Mouse (Mus musculus) hindbrain, postnatal 0 days (tissue): ENCODE results near the gene Pgap3. TPM values are rescaled to one million over a fixed set of nuclear protein-coding genes. Genes with fewer than 3 reads are reported as not detected.

ENCODE experiments used
- ATAC-seq: fragments of 200-750 bp; cut with Nextera tagmentation; 2 replicates; pipeline ENCODE4 v1.8.0; 2017; ENCODE audit warnings: mild to moderate bottlenecking, moderate TSS enrichment, moderate library complexity
- DNase-seq: peaks from one replicate; pipeline ENCODE4 v3.0.0-alpha.2; 2015; ENCODE audit warnings: low spot score
- H3K27ac ChIP-seq: fragments of 300-500 bp; sonication (generic); 2 replicates; pipeline ENCODE4 v1.5.1; 2014; ENCODE audit warnings: mild to moderate bottlenecking
- H3K27me3 ChIP-seq: fragments of 300-500 bp; sonication (generic); 2 replicates; pipeline ENCODE4 v1.6.1; 2014; ENCODE audit warnings: low read length, mixed read lengths; ENCODE audit not compliant: insufficient read depth
- H3K36me3 ChIP-seq: fragments of 300-500 bp; sonication (generic); 2 replicates; pipeline ENCODE4 v1.6.1; 2014; ENCODE audit warnings: low read length, mixed read lengths; ENCODE audit not compliant: insufficient read depth
- H3K4me1 ChIP-seq: fragments of 300-500 bp; sonication (generic); 2 replicates; pipeline ENCODE4 v1.6.1; 2014; ENCODE audit warnings: antibody characterized with exemption, low read length, mixed read lengths; ENCODE audit not compliant: insufficient read depth
- H3K4me2 ChIP-seq: fragments of 300-500 bp; sonication (generic); 2 replicates; pipeline ENCODE4 v1.6.1; 2014; ENCODE audit warnings: low read depth, mild to moderate bottlenecking, low read length, moderate library complexity, mixed read lengths
- H3K4me3 ChIP-seq: fragments of 300-500 bp; sonication (generic); 2 replicates; pipeline ENCODE4 v1.5.1; 2014; ENCODE audit warnings: low read length
- H3K9ac ChIP-seq: fragments of 300-500 bp; sonication (generic); replicated peaks from 2 replicates; pipeline ENCODE4 v1.6.1; 2014; ENCODE audit warnings: mild to moderate bottlenecking, low read length, moderate library complexity, mixed read lengths
- H3K9me3 ChIP-seq: fragments of 300-500 bp; sonication (generic); 2 replicates; pipeline ENCODE4 v1.6.1; 2016; ENCODE audit warnings: low read length, mixed read lengths
- CTCF ChIP-seq: IDR thresholded peaks from 2 replicates; pipeline ENCODE4 v1.5.1; 2016; ENCODE audit warnings: antibody characterized with exemption, control low read depth, low read depth
- WGBS: fragments of 180-500 bp; shearing (Covaris S2); extraction: QIAGEN DNeasy Blood & Tissue Kit; methylation state at CpG from one replicate; pipeline ENCODE4 v1.1.7; 2014; 5-methylcytosine and 5-hydroxymethylcytosine counted together
- polyA plus RNA-seq: library from polyadenylated mRNA; unstranded; fragments of >200 nt; fragmentation: Nextera tagmentation; extraction: Ambion mirVana; gene quantifications from 2 replicates; pipeline ENCODE4 v1.2.1, GENCODE M21; 2015
- total RNA-seq: library from RNA; depleted of rRNA; stranded (reverse); fragments of >200 nt; gene quantifications from 2 replicates; pipeline ENCODE4 v1.2.3, GENCODE M21; 2014

The Pgap3 gene
- total and polyA plus RNA-seq, 2 experiments from 2014 or later = 9.2 to 12.0 TPM

- no peaks in the 10 kb centered on the region for H3K4me1 ChIP-seq
- H3K4me3 ChIP-seq = peak overlapping the region; percentile 63
- ATAC-seq (no peak), DNase-seq (no peak)
- no peak for TF ChIP-seq CTCF
- WGBS = 17% methylated on average over 7 of the region's 7 CpGs
- 0 out of 2 replicates have a peak overlapping the region, but pooled peaks have one; percentile 82 for H3K27ac ChIP-seq
- peaks cover 5% of the 10 kb centered on the region for H3K27me3 ChIP-seq
- H3K9me3 ChIP-seq = no peaks in the 10 kb centered on the region
- H3K9ac ChIP-seq = no peak overlapping the region; the same call in 1 of the 2 replicates
- no peaks in the 10 kb centered on the region for H3K36me3 ChIP-seq
- H3K4me2 ChIP-seq = peak overlapping the region; percentile 93
Observed at GRCm38 (mm10) chr11:98413731-98414130, 13.4 kb upstream of the Pgap3 start.

DNA sequence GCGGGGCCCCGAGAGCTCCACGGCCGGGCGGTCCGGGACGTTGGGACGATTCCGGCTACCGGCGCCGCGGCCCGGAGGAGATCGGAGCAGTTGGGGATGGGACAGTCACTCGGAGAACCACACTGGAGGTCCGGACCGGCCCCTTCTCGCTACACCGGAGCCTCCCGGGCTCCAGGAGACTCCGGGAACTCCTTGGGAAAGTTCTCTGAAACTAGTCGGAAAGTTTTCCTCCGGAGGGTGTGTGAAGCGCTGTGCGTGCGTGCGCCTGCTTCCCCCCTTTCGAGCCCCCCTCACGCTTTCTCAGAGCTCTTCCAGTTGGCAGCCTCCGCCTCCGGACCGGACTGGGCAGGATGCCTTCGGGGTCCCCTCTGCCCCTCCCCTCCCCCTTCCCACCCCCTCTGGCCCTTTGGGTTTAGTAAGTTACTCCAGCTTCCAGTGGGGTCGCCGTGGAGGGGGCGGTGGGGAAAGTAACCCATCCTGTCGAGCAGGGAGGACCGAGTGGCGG, 12.6 kb upstream of the Pgap3 start:
- H3K27ac ChIP-seq = peak overlapping the region; percentile 82
- peak overlapping the region; percentile 93 for H3K4me2 ChIP-seq
- no peaks in the 10 kb centered on the region for H3K36me3 ChIP-seq
- H3K9ac ChIP-seq = peak overlapping the region; percentile 67
- no peaks in the 10 kb centered on the region for H3K9me3 ChIP-seq
- no peaks in the 10 kb centered on the region for H3K4me1 ChIP-seq
- peak; percentile 65 for DNase-seq
- peaks cover 5% of the 10 kb centered on the region for H3K27me3 ChIP-seq
- no peak for TF ChIP-seq CTCF
- H3K4me3 ChIP-seq = peak overlapping the region; percentile 63
- under 1% methylated on average over 36 of the region's 40 CpGs for WGBS
- peak; percentile 72 for ATAC-seq

GRCm38 (mm10) chr11:98412273-98412796, 12.0 kb upstream of the Pgap3 start, which contains the start of gene Erbb2:
TSS of gene Erbb2 (plus strand) at chr11:98412470.
- peak within 1 kb of the TSS; percentile 82 for H3K27ac ChIP-seq
- peak within 1 kb of the TSS; percentile 63 for H3K4me3 ChIP-seq
- 3% methylated on average over 37 of the region's 49 CpGs for WGBS
- peak; percentile 64 for ATAC-seq
- H3K27me3 ChIP-seq = peaks cover 5% of the 10 kb centered on the region
- no peaks in the 10 kb centered on the region for H3K36me3 ChIP-seq
- no peaks in the 10 kb centered on the region for H3K4me1 ChIP-seq
- H3K4me2 ChIP-seq = peak within 1 kb of the TSS; percentile 93
- no peak for TF ChIP-seq CTCF
- no peaks in the 10 kb centered on the region for H3K9me3 ChIP-seq
- peak; percentile 63 for DNase-seq
- H3K9ac ChIP-seq = peak within 1 kb of the TSS; percentile 67

GRCm38 (mm10) chr11:98409341-98409822, 9.1 kb upstream of the Pgap3 start:
- Histone ChIP-seq H3K4me3 (no peak overlapping the region), H3K27me3 (peaks cover 5% of the 10 kb centered on the region), H3K27ac (peak overlapping the region; percentile 36; the same call in 1 of the 2 replicates), H3K36me3 (no peaks in the 10 kb centered on the region), H3K4me1 (no peaks in the 10 kb centered on the region), H3K9me3 (no peaks in the 10 kb centered on the region), H3K9ac (no peak overlapping the region), H3K4me2 (0 out of 2 replicates have a peak overlapping the region, but pooled peaks have one; percentile 13)
- WGBS = 7% methylated on average over 8 of the region's 10 CpGs
- peak; percentile 55; the same call in 1 of the 2 replicates for ATAC-seq
- TF ChIP-seq CTCF = no peak
- DNase-seq = peak; percentile 46

- Histone ChIP-seq H3K27me3 (peaks cover 5% of the 10 kb centered on the region), H3K36me3 (no peaks in the 10 kb centered on the region), H3K4me3 (no peak overlapping the region), H3K4me1 (no peaks in the 10 kb centered on the region), H3K9me3 (no peaks in the 10 kb centered on the region), H3K4me2 (0 out of 2 replicates have a peak overlapping the region, but pooled peaks have one; percentile 13), H3K27ac (peak overlapping the region; percentile 36; the same call in 1 of the 2 replicates), H3K9ac (no peak overlapping the region)
- WGBS = 38% methylated on average over 8 of the region's 8 CpGs
- no peak for TF ChIP-seq CTCF
- no peak for DNase-seq
- ATAC-seq = no peak
Observed at GRCm38 (mm10) chr11:98408872-98409271, 8.6 kb upstream of the Pgap3 start.

DNA sequence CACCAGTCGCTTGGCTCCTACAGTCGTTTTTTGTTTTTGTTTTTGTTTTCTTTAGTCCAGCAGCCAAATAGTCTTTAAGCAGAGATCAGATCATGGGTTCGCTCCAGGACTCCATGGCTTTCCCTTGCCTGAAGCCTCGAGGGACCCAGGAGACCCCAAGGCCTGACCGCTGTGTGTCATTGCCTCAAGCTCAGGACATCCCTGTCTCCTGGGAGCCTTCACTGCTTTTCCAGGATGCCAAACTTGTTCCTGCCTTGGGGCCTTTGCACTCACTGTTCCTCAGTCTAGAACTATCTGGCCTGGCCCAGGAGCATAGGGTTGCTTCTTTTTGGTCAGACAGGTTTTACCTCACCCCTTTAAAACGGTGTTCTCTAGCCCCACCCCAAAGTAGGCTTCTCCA, 6.3 kb upstream of the Pgap3 start:
- H3K4me2 ChIP-seq = no peak overlapping the region
- no peaks in the 10 kb centered on the region for H3K9me3 ChIP-seq
- TF ChIP-seq CTCF = no peak
- H3K36me3 ChIP-seq = no peaks in the 10 kb centered on the region
- no peak overlapping the region for H3K4me3 ChIP-seq
- H3K27ac ChIP-seq = no peak overlapping the region
- ATAC-seq = no peak
- no peak overlapping the region for H3K9ac ChIP-seq
- no peaks in the 10 kb centered on the region; the same call in 1 of the 2 replicates for H3K27me3 ChIP-seq
- no peaks in the 10 kb centered on the region for H3K4me1 ChIP-seq
- WGBS = 72% methylated on average over 6 of the region's 6 CpGs
- no peak for DNase-seq

GRCm38 (mm10) chr11:98400816-98401215, 526 bp upstream of the Pgap3 start:
- H3K9ac ChIP-seq = peak overlapping the region; percentile 70
- TF ChIP-seq CTCF = no peak
- H3K27ac ChIP-seq = peak overlapping the region; percentile 95
- H3K4me3 ChIP-seq = peak overlapping the region; percentile 54
- DNase-seq = no peak
- 56% methylated on average over 3 of the region's 3 CpGs for WGBS
- H3K9me3 ChIP-seq = no peaks in the 10 kb centered on the region
- H3K4me1 ChIP-seq = peaks cover 10% of the 10 kb centered on the region
- H3K27me3 ChIP-seq = no peaks in the 10 kb centered on the region; the same call in 1 of the 2 replicates
- peak overlapping the region; percentile 83 for H3K4me2 ChIP-seq
- H3K36me3 ChIP-seq = no peaks in the 10 kb centered on the region
- no peak for ATAC-seq
